Mouse (Mus musculus) heart, postnatal 0 days (tissue): ENCODE results near the gene Kcnk15.

Source experiments
- CTCF ChIP-seq: IDR thresholded peaks from 2 replicates; pipeline ENCODE4 v1.5.1; 2016; ENCODE audit warnings: antibody characterized with exemption, control low read depth, low read depth
- EP300 ChIP-seq: IDR thresholded peaks from 2 replicates; pipeline ENCODE4 v1.6.1; 2016; ENCODE audit warnings: antibody characterized with exemption, low read depth

DNA sequence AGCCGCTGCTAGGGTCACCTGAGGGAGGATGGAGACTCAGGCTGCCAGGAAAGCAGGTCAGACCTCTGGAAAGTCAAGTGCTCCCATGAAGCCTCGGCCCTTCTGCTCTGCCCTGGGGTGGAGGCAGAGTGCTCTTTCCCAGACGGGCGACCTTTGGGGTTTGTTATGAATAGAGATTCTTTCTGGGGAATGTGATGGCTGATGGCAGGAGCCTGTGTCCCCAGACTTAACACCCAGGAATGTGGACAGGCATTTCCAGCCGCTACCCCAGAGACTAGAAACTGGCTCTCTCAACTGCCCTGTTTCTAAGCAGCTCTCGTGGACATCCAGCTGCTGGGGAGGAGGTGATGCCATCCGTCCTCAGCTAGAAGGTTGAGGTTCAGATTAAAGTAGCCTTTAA, 43.7 kb upstream of the Kcnk15 start:
- TF ChIP-seq CTCF (no peak), EP300 (no peak)
